In genomic region chr5:31766841-31767542, GRCm38 (mm10) we compare ENCODE assay signal across 8 mouse cellular contexts.
A peak's percentile ranks its signal among the peaks of the same experiment; 100 is the strongest.
DNase-seq lines count a peak whose midpoint lies in the region; ATAC-seq and TF ChIP-seq lines count a peak whose summit lies in the region.
"Had no signal": no experiment of that assay in that cellular context is flagged by ENCODE, and none has a peak within 500 bp of the region (broad histone marks: within the 10 kb centered on the region; RNA-seq: fewer than 3 reads in every experiment).

No protein-coding gene starts in this region.

- no peaks in the 10 kb centered on the region for H3K4me1 ChIP-seq in lung, embryonic 14.5 days (ENCODE audit: insufficient read depth)

- peak; percentile 16 for DNase-seq in lung, embryonic 14.5 days
- DNase-seq in lung, postnatal 14 days, result no peak
- peak; percentile 8 for DNase-seq in induced T-regulatory cell, adult 2 months (ENCODE audit: low read depth)
- no peak for DNase-seq in adrenal gland, postnatal 25 days
- DNase-seq in adrenal gland, postnatal 4 days (ENCODE audit: low spot score in 2 of 2), result no peak
- DNase-seq: thymus, postnatal 36 days had no signal

- no peak overlapping the region for H3K9ac ChIP-seq in lung, embryonic 14.5 days

- H3K9me3 ChIP-seq in lung, embryonic 14.5 days (ENCODE audit: low read depth, low read length), result no peaks in the 10 kb centered on the region

- no peak overlapping the region for H3K4me3 ChIP-seq in lung, embryonic 14.5 days (ENCODE audit: low read depth, low read length)

- ATAC-seq in lung, embryonic 14.5 days (ENCODE audit: insufficient read depth), result no peak
- ATAC-seq in common myeloid progenitor, adult 5-6 weeks (replicated peaks; ENCODE audit: low read depth, poor library complexity, severe bottlenecking), result peak; percentile 94
- ATAC-seq in neutrophil, adult 5-6 weeks (ENCODE audit: extremely low read depth, insufficient number of reproducible peaks, low FRiP score, poor library complexity, severe bottlenecking), result 0 out of 2 replicates have a peak, but pooled peaks have one; percentile 39

- H3K27me3 ChIP-seq in lung, embryonic 14.5 days (ENCODE audit: insufficient read depth, low read length), result no peaks in the 10 kb centered on the region

- no peak for TF ChIP-seq CTCF in lung, embryonic 14.5 days (IDR thresholded peaks at IDR 0.05; ENCODE audit: low read depth)

- no peaks in the 10 kb centered on the region for H3K36me3 ChIP-seq in lung, embryonic 14.5 days (ENCODE audit: insufficient read depth)

- no peak overlapping the region for H3K4me2 ChIP-seq in lung, embryonic 14.5 days

- 48% methylated on average over 4 of the region's 4 CpGs for WGBS in lung, embryonic 14.5 days

- 0 out of 2 replicates have a peak overlapping the region, but pooled peaks have one; percentile 1 for H3K27ac ChIP-seq in lung, embryonic 14.5 days (ENCODE audit: low read depth)

Comparison
In these comparisons a context has a peak if more than half of its experiments do, and no peak if none do; other contexts are left out.
1. DNase-seq: peak in lung, embryonic 14.5 days (single experiment) and induced T-regulatory cell, adult 2 months (single experiment); none in lung, postnatal 14 days (single experiment), adrenal gland, postnatal 25 days (single experiment) and adrenal gland, postnatal 4 days (0 of 2).